Mouse (Mus musculus): ENCODE results near the gene Tnfrsf17. TPM values are rescaled to one million over a fixed set of nuclear protein-coding genes. Genes with fewer than 3 reads are reported as not detected.
"Not testable (repeated sequence)": the region's sequence is repeated elsewhere in the genome, so short reads cannot be mapped to it uniquely, and the experiment has no call there.

The Tnfrsf17 gene
- polyA plus RNA-seq, 1 experiment from 2014 or later, result not detected

- no peaks in the 10 kb centered on the region for H3K9me3 ChIP-seq
- H3K27me3 ChIP-seq, result no peaks in the 10 kb centered on the region
- H3K4me1 ChIP-seq, result no peaks in the 10 kb centered on the region; the same call in 1 of the 2 replicates
- 13% methylated on average over 10 of the region's 10 CpGs for WGBS
- H3K36me3 ChIP-seq (replicated peaks), result no peaks in the 10 kb centered on the region
- H3K4me3 ChIP-seq (replicated peaks), result no peak overlapping the region
- no peak overlapping the region for H3K27ac ChIP-seq
- ATAC-seq (ENCODE audit: low FRiP score), result no peak
- no peak overlapping the region for H3K9ac ChIP-seq
- no peak overlapping the region for H3K4me2 ChIP-seq
These were observed 46.3 kb downstream of the Tnfrsf17 start for GRCm38 (mm10) chr16:11359919-11360318.

GRCm38 (mm10) chr16:11360576-11360975 lies 47.0 kb downstream of the Tnfrsf17 start:
- H3K36me3 ChIP-seq (replicated peaks); H3K4me3 ChIP-seq (replicated peaks): not testable (repeated sequence)
- 69% methylated on average over 2 of the region's 2 CpGs for WGBS

GRCm38 (mm10) chr16:11365626-11366025 lies 52.0 kb downstream of the Tnfrsf17 start:
- peaks cover 18% of the 10 kb centered on the region for H3K4me1 ChIP-seq
- no peak for ATAC-seq (ENCODE audit: low FRiP score)
- H3K36me3 ChIP-seq (replicated peaks), result no peaks in the 10 kb centered on the region; the same call in 1 of the 2 replicates
- no peak overlapping the region for H3K4me2 ChIP-seq
- H3K9ac ChIP-seq, result no peak overlapping the region
- no peaks in the 10 kb centered on the region for H3K9me3 ChIP-seq
- WGBS, result 84% methylated on average over 5 of the region's 5 CpGs
- no peak overlapping the region for H3K27ac ChIP-seq
- no peak overlapping the region for H3K4me3 ChIP-seq (replicated peaks)
- no peaks in the 10 kb centered on the region for H3K27me3 ChIP-seq

More at GRCm38 (mm10) chr16:11360576-11360975, 47.0 kb downstream of the Tnfrsf17 start:
- not testable (repeated sequence) for H3K9me3 ChIP-seq; H3K27me3 ChIP-seq; H3K27ac ChIP-seq; ATAC-seq (ENCODE audit: low FRiP score); H3K4me2 ChIP-seq; H3K9ac ChIP-seq; H3K4me1 ChIP-seq

- Histone ChIP-seq H3K27me3 (no peaks in the 10 kb centered on the region), H3K9ac (no peak overlapping the region), H3K27ac (no peak overlapping the region), H3K36me3 (replicated peaks) (no peaks in the 10 kb centered on the region; the same call in 1 of the 2 replicates), H3K9me3 (no peaks in the 10 kb centered on the region), H3K4me1 (peaks cover 18% of the 10 kb centered on the region), H3K4me3 (replicated peaks) (no peak overlapping the region), H3K4me2 (no peak overlapping the region)
- ATAC-seq (ENCODE audit: low FRiP score), result no peak
- 67% methylated on average over 1 of the region's 1 CpGs for WGBS
These were observed 53.2 kb downstream of the Tnfrsf17 start for GRCm38 (mm10) chr16:11366851-11367250.

- no peak overlapping the region for H3K27ac ChIP-seq
- no peaks in the 10 kb centered on the region for H3K9me3 ChIP-seq
- H3K4me2 ChIP-seq, result no peak overlapping the region
- H3K4me3 ChIP-seq (replicated peaks), result no peak overlapping the region
- H3K27me3 ChIP-seq, result no peaks in the 10 kb centered on the region
- WGBS, result 90% methylated on average over 3 of the region's 3 CpGs
- ATAC-seq (ENCODE audit: low FRiP score), result no peak
- H3K9ac ChIP-seq, result no peak overlapping the region
- H3K4me1 ChIP-seq, result peaks cover 18% of the 10 kb centered on the region
- no peaks in the 10 kb centered on the region; the same call in 1 of the 2 replicates for H3K36me3 ChIP-seq (replicated peaks)
These were observed 54.8 kb downstream of the Tnfrsf17 start for GRCm38 (mm10) chr16:11368412-11368811.

GRCm38 (mm10) chr16:11369162-11369561 lies 55.5 kb downstream of the Tnfrsf17 start:
- WGBS, result 46% methylated on average over 4 of the region's 4 CpGs
- H3K36me3 ChIP-seq (replicated peaks), result no peaks in the 10 kb centered on the region; the same call in 1 of the 2 replicates
- no peaks in the 10 kb centered on the region for H3K9me3 ChIP-seq
- H3K4me3 ChIP-seq (replicated peaks), result no peak overlapping the region
- no peaks in the 10 kb centered on the region for H3K27me3 ChIP-seq
- peaks cover 18% of the 10 kb centered on the region for H3K4me1 ChIP-seq
- H3K4me2 ChIP-seq, result no peak overlapping the region
- H3K27ac ChIP-seq, result 0 out of 2 replicates have a peak overlapping the region, but pooled peaks have one; percentile 14
- H3K9ac ChIP-seq, result no peak overlapping the region
- no peak for ATAC-seq (ENCODE audit: low FRiP score)

GRCm38 (mm10) chr16:11369642-11370041 lies 56.0 kb downstream of the Tnfrsf17 start:
- ATAC-seq (ENCODE audit: low FRiP score), result peak; percentile 76; the same call in 1 of the 2 replicates
- H3K4me1 ChIP-seq, result peaks cover 18% of the 10 kb centered on the region
- WGBS, result 4% methylated on average over 1 of the region's 1 CpGs
- no peaks in the 10 kb centered on the region for H3K27me3 ChIP-seq
- no peaks in the 10 kb centered on the region; the same call in 1 of the 2 replicates for H3K36me3 ChIP-seq (replicated peaks)
- no peaks in the 10 kb centered on the region for H3K9me3 ChIP-seq
- H3K9ac ChIP-seq, result no peak overlapping the region
- H3K27ac ChIP-seq, result peak overlapping the region; percentile 60; the same call in 1 of the 2 replicates
- H3K4me3 ChIP-seq (replicated peaks), result no peak overlapping the region
- H3K4me2 ChIP-seq, result no peak overlapping the region

Other genes starting within 250 kb of the Tnfrsf17 start
- gene Litaf, start 247.7 kb upstream of the Tnfrsf17 start, polyA plus RNA-seq (2016; fragmentation: Nextera tagmentation; extraction: Ambion mirVana), result 50.7 and 53.6 TPM in 2 replicates
- gene Txndc11, start 179.2 kb upstream of the Tnfrsf17 start, polyA plus RNA-seq (2016; fragmentation: Nextera tagmentation; extraction: Ambion mirVana), result 28.3 and 30.9 TPM in 2 replicates
- 91.5 and 106 TPM in 2 replicates for gene Zc3h7a, start 137.4 kb upstream of the Tnfrsf17 start, polyA plus RNA-seq (2016; fragmentation: Nextera tagmentation; extraction: Ambion mirVana)
- 220 and 228 TPM in 2 replicates for gene Rsl1d1, start 110.5 kb upstream of the Tnfrsf17 start, polyA plus RNA-seq (2016; fragmentation: Nextera tagmentation; extraction: Ambion mirVana)
- 103 and 104 TPM in 2 replicates for gene Gspt1, start 59.5 kb upstream of the Tnfrsf17 start, polyA plus RNA-seq (2016; fragmentation: Nextera tagmentation; extraction: Ambion mirVana)
- gene Snx29, start 9.1 kb downstream of the Tnfrsf17 start, polyA plus RNA-seq (2016; fragmentation: Nextera tagmentation; extraction: Ambion mirVana), result 12.8 and 16.4 TPM in 2 replicates